Mouse (Mus musculus) embryonic facial prominence, embryonic 12.5 days (tissue): ENCODE data around the gene Ung. TPM values are rescaled to one million over a fixed set of nuclear protein-coding genes. Genes with fewer than 3 reads are reported as not detected.

Experiments
- ATAC-seq: fragments of 200-750 bp; cut with Nextera tagmentation; 2 replicates; pipeline ENCODE4 v1.8.0; 2017; ENCODE audit not compliant: insufficient number of reproducible peaks, insufficient read depth, low FRiP score, low TSS enrichment
- H3K27ac ChIP-seq: fragments of 300-500 bp; sonication (generic); 2 replicates; pipeline ENCODE4 v1.5.1; 2016; ENCODE audit warnings: mild to moderate bottlenecking
- H3K27me3 ChIP-seq: fragments of 300-500 bp; sonication (generic); 2 replicates; pipeline ENCODE4 v1.6.1; 2016; ENCODE audit warnings: mild to moderate bottlenecking, moderate library complexity
- H3K36me3 ChIP-seq: fragments of 300-500 bp; sonication (generic); 2 replicates; pipeline ENCODE4 v1.6.1; 2016; ENCODE audit warnings: mild to moderate bottlenecking
- H3K4me1 ChIP-seq: fragments of 300-500 bp; sonication (generic); 2 replicates; pipeline ENCODE4 v1.6.1; 2016
- H3K4me2 ChIP-seq: fragments of 300-500 bp; sonication (generic); replicated peaks from 2 replicates; pipeline ENCODE4 v1.6.1; 2016; ENCODE audit warnings: mild to moderate bottlenecking, moderate library complexity
- H3K4me3 ChIP-seq: fragments of 300-500 bp; sonication (generic); 2 replicates; pipeline ENCODE4 v1.5.1; 2016; ENCODE audit warnings: mild to moderate bottlenecking
- H3K9ac ChIP-seq: fragments of 300-500 bp; sonication (generic); 2 replicates; pipeline ENCODE4 v1.6.1; 2016; ENCODE audit warnings: mild to moderate bottlenecking, moderate library complexity
- H3K9me3 ChIP-seq: fragments of 300-500 bp; sonication (generic); 2 replicates; pipeline ENCODE4 v1.6.1; 2016; ENCODE audit warnings: mild to moderate bottlenecking, moderate library complexity
- WGBS: fragments of 180-500 bp; shearing (Covaris S2); methylation state at CpG from one replicate; pipeline ENCODE4 v1.1.7; 2016; 5-methylcytosine and 5-hydroxymethylcytosine counted together
- polyA plus RNA-seq: library from polyadenylated mRNA; unstranded; fragments of >200 nt; fragmentation: Nextera tagmentation; extraction: Ambion mirVana; gene quantifications from 2 replicates; pipeline ENCODE4 v1.2.1, GENCODE M21; 2016

Gene Ung
- polyA plus RNA-seq, 1 experiment from 2014 or later, result 54.2 TPM

DNA sequence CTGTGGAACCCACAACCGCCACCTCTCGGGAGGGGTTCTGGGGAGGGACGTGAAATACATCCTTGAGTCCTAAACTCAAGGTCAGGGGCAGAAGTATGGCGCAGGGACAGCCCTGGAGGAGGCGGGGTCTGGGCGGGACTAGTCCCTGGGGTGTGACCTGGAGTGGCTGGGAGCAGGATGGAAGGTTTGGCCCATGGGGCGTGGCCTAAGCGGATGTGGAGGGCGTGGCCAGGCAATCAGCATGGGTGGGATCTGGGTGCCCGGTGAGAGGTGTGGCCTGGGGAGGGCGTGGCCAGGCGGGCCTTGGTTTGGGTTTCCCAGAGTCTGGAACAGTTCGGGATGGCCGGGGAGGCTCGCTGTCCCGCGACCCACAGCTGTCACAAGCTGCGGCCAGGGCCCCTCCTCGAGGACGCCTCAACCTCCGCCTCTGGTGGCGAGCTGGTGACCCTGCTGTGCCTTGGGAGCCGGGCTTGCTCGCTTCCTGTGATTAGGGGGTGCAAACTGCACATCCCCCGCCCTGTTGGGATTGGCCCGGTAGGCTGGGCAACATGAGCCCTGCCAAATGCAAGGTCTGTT is 45.5 kb downstream of the Ung start:
- peak; percentile 86 for ATAC-seq
- Histone ChIP-seq H3K9me3 (no peaks in the 10 kb centered on the region), H3K36me3 (no peaks in the 10 kb centered on the region), H3K4me3 (peak overlapping the region; percentile 47), H3K9ac (peak overlapping the region; percentile 53), H3K4me1 (peaks cover 13% of the 10 kb centered on the region; the same call in 1 of the 2 replicates), H3K4me2 (peak overlapping the region; percentile 82), H3K27me3 (peaks cover 4% of the 10 kb centered on the region; the same call in 1 of the 2 replicates), H3K27ac (no peak overlapping the region)
- under 1% methylated on average over 26 of the region's 26 CpGs for WGBS

DNA sequence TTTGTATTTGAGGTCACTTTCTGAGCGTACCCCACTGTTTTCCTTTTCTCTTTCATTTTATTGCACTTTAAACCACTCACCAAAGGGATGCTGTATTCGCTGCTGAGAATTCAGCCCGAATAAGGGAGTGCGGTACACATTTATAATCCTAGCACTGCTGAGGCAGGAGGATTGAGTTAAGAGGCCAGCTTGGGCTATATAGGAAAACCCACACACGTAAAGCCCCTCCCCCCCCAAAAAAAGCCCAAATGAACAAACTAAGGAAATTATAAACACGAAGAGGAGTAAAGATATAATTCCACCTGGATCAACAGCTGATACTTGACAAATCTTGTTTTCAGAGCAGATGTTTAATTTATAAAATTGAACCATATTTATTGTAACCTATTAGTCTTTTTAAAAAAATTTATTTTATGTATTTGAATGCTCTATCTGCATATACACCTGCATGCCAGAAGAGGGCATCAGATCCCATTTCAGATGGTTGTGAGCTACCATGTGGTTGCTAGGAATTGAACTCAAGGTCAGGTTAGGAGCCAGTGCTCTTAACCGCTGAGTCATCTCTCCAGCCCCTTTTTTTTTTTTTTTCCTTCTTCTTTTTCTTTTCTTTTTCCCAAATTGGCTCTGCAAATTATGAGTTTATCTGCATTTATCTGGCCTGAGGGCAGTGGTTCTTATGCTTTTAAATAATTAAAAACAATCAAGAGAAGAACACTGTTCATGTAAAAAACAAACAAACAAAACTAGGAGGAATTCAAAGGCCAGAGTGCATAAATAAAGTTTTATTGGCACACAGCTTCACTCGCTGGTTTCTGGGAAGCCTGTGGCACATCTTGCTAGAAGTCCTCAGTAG is 46.6 kb downstream of the Ung start:
- Histone ChIP-seq H3K27me3 (peaks cover 4% of the 10 kb centered on the region; the same call in 1 of the 2 replicates), H3K9ac (peak overlapping the region; percentile 53; the same call in 1 of the 2 replicates), H3K9me3 (no peaks in the 10 kb centered on the region), H3K4me3 (peak overlapping the region; percentile 47), H3K36me3 (no peaks in the 10 kb centered on the region), H3K4me1 (peaks cover 13% of the 10 kb centered on the region; the same call in 1 of the 2 replicates), H3K4me2 (peak overlapping the region; percentile 82), H3K27ac (no peak overlapping the region)
- WGBS, result 56% methylated on average over 8 of the region's 8 CpGs
- ATAC-seq, result no peak

DNA sequence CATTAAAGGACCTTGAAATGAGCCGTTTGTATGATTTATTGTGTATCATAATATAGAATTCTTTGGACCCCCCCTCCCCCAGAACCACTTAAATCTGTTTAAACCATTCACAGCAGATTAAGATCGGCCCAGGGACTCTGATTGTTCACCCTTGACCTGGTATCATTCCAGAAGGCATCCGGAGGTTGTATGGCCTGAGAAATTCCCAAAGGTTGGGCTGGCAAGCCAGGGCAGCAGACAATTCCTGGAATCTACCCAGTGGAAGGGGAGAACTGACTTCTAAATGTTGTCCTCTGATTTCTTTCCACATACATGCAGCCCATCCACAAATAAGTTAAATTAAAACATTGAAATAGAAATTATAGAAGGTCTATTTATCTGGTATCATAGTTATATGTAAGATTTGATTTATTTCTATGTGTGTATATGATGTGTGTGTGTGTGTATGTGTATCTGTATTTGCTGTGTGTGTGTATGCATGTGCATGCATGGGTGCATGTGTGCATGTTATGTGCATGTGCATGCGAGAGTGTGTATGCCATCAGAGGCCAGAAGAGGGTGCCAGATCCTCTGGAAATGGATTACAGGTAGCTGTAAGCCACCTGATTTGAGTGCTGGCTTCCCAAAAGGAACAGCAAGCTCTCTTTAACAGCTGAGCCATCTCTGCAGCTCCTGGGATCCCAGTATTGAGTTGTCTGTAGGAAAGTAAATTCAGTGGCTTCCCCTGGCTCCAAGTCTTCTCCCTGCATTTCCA is 48.0 kb downstream of the Ung start:
- H3K4me1 ChIP-seq, result peaks cover 13% of the 10 kb centered on the region; the same call in 1 of the 2 replicates
- H3K27me3 ChIP-seq, result peaks cover 4% of the 10 kb centered on the region; the same call in 1 of the 2 replicates

GRCm38 (mm10) chr5:114179541-114179940 is 49.4 kb downstream of the Ung start:
- Histone ChIP-seq H3K9me3 (no peaks in the 10 kb centered on the region), H3K4me2 (no peak overlapping the region), H3K4me3 (no peak overlapping the region), H3K36me3 (no peaks in the 10 kb centered on the region), H3K27ac (no peak overlapping the region), H3K27me3 (peaks cover 3% of the 10 kb centered on the region; the same call in 1 of the 2 replicates), H3K4me1 (peaks cover 11% of the 10 kb centered on the region; the same call in 1 of the 2 replicates), H3K9ac (no peak overlapping the region)
- WGBS, result 83% methylated on average over 11 of the region's 11 CpGs
- no peak for ATAC-seq

More for the DNA sequence above, 48.0 kb downstream of the Ung start:
- WGBS, result 81% methylated on average over 4 of the region's 4 CpGs
- H3K9ac ChIP-seq, result no peak overlapping the region
- H3K27ac ChIP-seq, result no peak overlapping the region
- no peaks in the 10 kb centered on the region for H3K36me3 ChIP-seq
- H3K4me3 ChIP-seq, result no peak overlapping the region
- ATAC-seq, result no peak
- no peak overlapping the region for H3K4me2 ChIP-seq
- H3K9me3 ChIP-seq, result no peaks in the 10 kb centered on the region

- WGBS, result 92% methylated on average over 2 of the region's 2 CpGs
- H3K27ac ChIP-seq, result no peak overlapping the region
- no peak overlapping the region for H3K4me3 ChIP-seq
- no peak for ATAC-seq
- H3K9ac ChIP-seq, result no peak overlapping the region
- H3K4me1 ChIP-seq, result no peaks in the 10 kb centered on the region
- no peaks in the 10 kb centered on the region for H3K36me3 ChIP-seq
- no peaks in the 10 kb centered on the region for H3K27me3 ChIP-seq
- no peaks in the 10 kb centered on the region for H3K9me3 ChIP-seq
- H3K4me2 ChIP-seq, result no peak overlapping the region
These were observed 53.3 kb downstream of the Ung start for GRCm38 (mm10) chr5:114183493-114183892.

- no peak for ATAC-seq
- Histone ChIP-seq H3K27ac (no peak overlapping the region), H3K4me3 (no peak overlapping the region), H3K9ac (no peak overlapping the region), H3K4me1 (no peaks in the 10 kb centered on the region), H3K27me3 (no peaks in the 10 kb centered on the region), H3K36me3 (no peaks in the 10 kb centered on the region), H3K4me2 (no peak overlapping the region), H3K9me3 (no peaks in the 10 kb centered on the region)
- WGBS, result 83% methylated on average over 2 of the region's 2 CpGs
These were observed 56.9 kb downstream of the Ung start for GRCm38 (mm10) chr5:114187108-114187507.

Other genes starting within 250 kb of the Ung start
- gene Coro1c, start 221.6 kb upstream of the Ung start, polyA plus RNA-seq, result 123 and 127 TPM in 2 replicates
- 18.1 and 20.4 TPM in 2 replicates for gene Ssh1, start 136.5 kb upstream of the Ung start, polyA plus RNA-seq
- not detected in 2 replicates for gene Dao, start 126.7 kb upstream of the Ung start, polyA plus RNA-seq
- gene Usp30, start 64.9 kb upstream of the Ung start, polyA plus RNA-seq, result 16.3 and 17.1 TPM in 2 replicates
- gene Svop, start 38.8 kb upstream of the Ung start, polyA plus RNA-seq, result 3.3 and 5.6 TPM in 2 replicates
- 14.6 and 14.7 TPM in 2 replicates for gene Alkbh2, start 2.2 kb upstream of the Ung start, polyA plus RNA-seq
- 3.4 and 6.3 TPM in 2 replicates for gene Acacb, start 16.1 kb downstream of the Ung start, polyA plus RNA-seq
- 1.7 and 2.2 TPM in 2 replicates for gene Foxn4, start 143.4 kb downstream of the Ung start, polyA plus RNA-seq
- gene Myo1h, start 158.8 kb downstream of the Ung start, polyA plus RNA-seq, result 1.7 and 1.9 TPM in 2 replicates